Mouse (Mus musculus): ENCODE measurements around the gene Yod1. TPM values are rescaled to one million over a fixed set of nuclear protein-coding genes. Genes with fewer than 3 reads are reported as not detected.
A peak's percentile ranks its signal among the peaks of the same experiment; 100 is the strongest.

Yod1 gene
- total RNA-seq, 2 experiments from 2014 or later, result 12.9 to 13.6 TPM

- DNase-seq (ENCODE audit: low spot score in 2 of 2), result no peak
- intact Hi-C loops (cut with DNase I), result no loop called here
These were observed 12.0 kb downstream of the Yod1 start, which contains the start of gene Pfkfb2 for GRCm38 (mm10) chr1:130729153-130729552. Pfkfb2 (minus strand) TSS chr1:130729253.

- no peak for DNase-seq (ENCODE audit: low spot score in 2 of 2)
- intact Hi-C loops (cut with DNase I), result no loop called here
These were observed 14.7 kb downstream of the Yod1 start, which contains the start of gene AA986860 for GRCm38 (mm10) chr1:130731741-130732337. AA986860 (plus strand) TSS chr1:130731976.

GRCm38 (mm10) chr1:130732706-130733658 lies 15.9 kb downstream of the Yod1 start:
- intact Hi-C loops (cut with DNase I), result no loop called here
- no peak for DNase-seq (ENCODE audit: low spot score in 2 of 2)

GRCm38 (mm10) chr1:130733671-130734070 lies 16.5 kb downstream of the Yod1 start:
- no peak for DNase-seq (ENCODE audit: low spot score in 2 of 2)

GRCm38 (mm10) chr1:130734452-130734851 lies 17.3 kb downstream of the Yod1 start:
- intact Hi-C loops (cut with DNase I), result no loop called here
- DNase-seq (ENCODE audit: low spot score in 2 of 2), result no peak

More at GRCm38 (mm10) chr1:130733671-130734070, 16.5 kb downstream of the Yod1 start:
- intact Hi-C loops (cut with DNase I), result no loop called here

- intact Hi-C loops (cut with DNase I), result no loop called here
- no peak for DNase-seq (ENCODE audit: low spot score in 2 of 2)
These were observed 17.7 kb downstream of the Yod1 start for GRCm38 (mm10) chr1:130734852-130735251.

GRCm38 (mm10) chr1:130737411-130737881 lies 20.3 kb downstream of the Yod1 start:
- intact Hi-C loops (cut with DNase I), result no loop called here
- DNase-seq (ENCODE audit: low spot score in 2 of 2), result no peak

- no peak for DNase-seq (ENCODE audit: low spot score in 2 of 2)
- intact Hi-C loops (cut with DNase I), result no loop called here
These were observed 20.8 kb downstream of the Yod1 start for GRCm38 (mm10) chr1:130737916-130738315.

- DNase-seq (ENCODE audit: low spot score in 2 of 2), result no peak
- intact Hi-C loops (cut with DNase I), result no loop called here
These were observed 21.5 kb downstream of the Yod1 start for GRCm38 (mm10) chr1:130738551-130739106.

- intact Hi-C loops (cut with DNase I), result no loop called here
- DNase-seq (ENCODE audit: low spot score in 2 of 2), result no peak
These were observed 22.5 kb downstream of the Yod1 start for GRCm38 (mm10) chr1:130739636-130740035.

- intact Hi-C loops (cut with DNase I), result no loop called here
These were observed 23.1 kb downstream of the Yod1 start for GRCm38 (mm10) chr1:130740227-130740648.

GRCm38 (mm10) chr1:130740781-130741720 lies 23.9 kb downstream of the Yod1 start:
- DNase-seq (ENCODE audit: low spot score in 2 of 2), result peak; percentile 62 to 64
- intact Hi-C loops (cut with DNase I), result no loop called here

More at GRCm38 (mm10) chr1:130740227-130740648, 23.1 kb downstream of the Yod1 start:
- DNase-seq (ENCODE audit: low spot score in 2 of 2), result peak in 1 of 2 experiments; percentile 35

- intact Hi-C loops (cut with DNase I), result no loop called here
- no peak for DNase-seq (ENCODE audit: low spot score in 2 of 2)
These were observed 25.1 kb downstream of the Yod1 start for GRCm38 (mm10) chr1:130742201-130742600.

- intact Hi-C loops (cut with DNase I), result no loop called here
These were observed 26.6 kb downstream of the Yod1 start for GRCm38 (mm10) chr1:130743775-130744174.

GRCm38 (mm10) chr1:130744217-130744616 lies 27.1 kb downstream of the Yod1 start:
- DNase-seq (ENCODE audit: low spot score in 2 of 2), result no peak
- intact Hi-C loops (cut with DNase I), result no loop called here

More at GRCm38 (mm10) chr1:130743775-130744174, 26.6 kb downstream of the Yod1 start:
- DNase-seq (ENCODE audit: low spot score in 2 of 2), result no peak

- no peak for DNase-seq (ENCODE audit: low spot score in 2 of 2)
- intact Hi-C loops (cut with DNase I), result no loop called here
These were observed 27.8 kb downstream of the Yod1 start for GRCm38 (mm10) chr1:130744961-130745360.

GRCm38 (mm10) chr1:130745591-130745990 lies 28.5 kb downstream of the Yod1 start:
- intact Hi-C loops (cut with DNase I), result no loop called here
- no peak for DNase-seq (ENCODE audit: low spot score in 2 of 2)

GRCm38 (mm10) chr1:130746819-130747218 lies 29.7 kb downstream of the Yod1 start:
- intact Hi-C loops (cut with DNase I), result no loop called here

GRCm38 (mm10) chr1:130759689-130760088 lies 42.6 kb downstream of the Yod1 start:
- no peak for DNase-seq (ENCODE audit: low spot score in 2 of 2)
- intact Hi-C loops (cut with DNase I), result no loop called here

More at GRCm38 (mm10) chr1:130746819-130747218, 29.7 kb downstream of the Yod1 start:
- DNase-seq (ENCODE audit: low spot score in 2 of 2), result no peak

All from left cerebral cortex, postnatal 14 days (tissue).